Mouse (Mus musculus): ENCODE measurements around the gene Sec1. TPM values are rescaled to one million over a fixed set of nuclear protein-coding genes. Genes with fewer than 3 reads are reported as not detected.

Sec1 gene
- polyA plus RNA-seq, 1 experiment from 2014 or later: 3.4 TPM

DNA sequence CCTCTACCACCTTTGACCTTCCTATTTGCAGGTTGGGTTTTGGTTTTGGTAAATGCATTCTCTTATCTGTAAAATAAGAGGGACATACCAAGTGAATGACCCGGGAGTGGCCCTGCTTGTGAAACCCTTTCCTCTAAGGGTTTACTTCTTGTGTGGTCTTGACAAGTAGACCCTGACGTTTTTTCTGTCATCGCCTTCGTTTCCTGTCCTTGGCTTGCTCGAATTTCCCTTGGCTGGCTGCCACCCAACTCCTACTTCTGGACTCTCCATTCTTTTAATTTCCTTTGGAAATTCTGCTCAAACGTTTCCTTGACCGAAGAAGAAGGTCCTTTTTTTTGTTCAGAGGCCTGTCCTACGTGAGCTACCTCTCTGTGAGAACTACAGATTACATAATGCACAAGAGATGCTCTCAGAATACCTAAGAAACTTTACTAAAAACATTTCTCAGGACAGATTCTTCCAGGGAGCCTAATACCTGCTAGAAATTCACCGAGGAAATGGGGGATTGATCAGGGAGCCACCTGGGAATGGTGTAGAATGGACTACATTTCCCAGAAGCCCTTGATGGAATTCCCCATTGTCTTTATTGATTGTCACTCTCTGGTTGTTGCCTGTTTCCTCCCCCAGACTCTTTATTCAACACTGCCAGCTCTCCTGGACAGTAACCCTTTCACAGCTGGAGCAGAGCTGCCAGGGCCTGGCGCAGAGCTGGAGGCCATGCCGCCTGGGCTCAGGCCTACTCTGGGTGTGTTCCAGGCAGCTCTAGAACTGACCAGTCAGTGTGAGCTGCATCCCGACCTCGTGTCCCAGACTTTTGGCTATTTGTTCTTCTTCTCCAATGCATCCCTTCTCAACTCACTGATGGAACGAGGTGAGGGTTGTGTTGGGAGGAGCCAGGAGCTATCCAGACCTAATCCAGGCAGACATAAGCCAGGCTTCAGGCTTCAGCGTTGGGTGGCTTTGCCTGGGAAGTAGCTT is 58.2 kb downstream of the Sec1 start:
- Histone ChIP-seq H3K27ac (ENCODE audit: low read length) (peak overlapping the region; percentile 19), H3K4me3 (replicated peaks; ENCODE audit: low read length) (no peak overlapping the region), H3K4me1 (ENCODE audit: control insufficient read depth, insufficient read depth, low read length) (peaks cover 25% of the 10 kb centered on the region), H3K36me3 (ENCODE audit: control insufficient read depth, insufficient read depth, low read length) (0 out of 2 replicates have a peak, but pooled peaks cover 3% of the 10 kb centered on the region), H3K4me2 (ENCODE audit: low read depth, low read length) (no peak overlapping the region), H3K9ac (ENCODE audit: low read length) (no peak overlapping the region), H3K9me3 (replicated peaks; ENCODE audit: control insufficient read depth, low read length) (no peaks in the 10 kb centered on the region), H3K27me3 (ENCODE audit: control insufficient read depth, insufficient read depth, low read length) (no peaks in the 10 kb centered on the region)
- no peak for ATAC-seq (ENCODE audit: insufficient read depth, low FRiP score)
- WGBS: 70% methylated on average over 15 of the region's 15 CpGs

DNA sequence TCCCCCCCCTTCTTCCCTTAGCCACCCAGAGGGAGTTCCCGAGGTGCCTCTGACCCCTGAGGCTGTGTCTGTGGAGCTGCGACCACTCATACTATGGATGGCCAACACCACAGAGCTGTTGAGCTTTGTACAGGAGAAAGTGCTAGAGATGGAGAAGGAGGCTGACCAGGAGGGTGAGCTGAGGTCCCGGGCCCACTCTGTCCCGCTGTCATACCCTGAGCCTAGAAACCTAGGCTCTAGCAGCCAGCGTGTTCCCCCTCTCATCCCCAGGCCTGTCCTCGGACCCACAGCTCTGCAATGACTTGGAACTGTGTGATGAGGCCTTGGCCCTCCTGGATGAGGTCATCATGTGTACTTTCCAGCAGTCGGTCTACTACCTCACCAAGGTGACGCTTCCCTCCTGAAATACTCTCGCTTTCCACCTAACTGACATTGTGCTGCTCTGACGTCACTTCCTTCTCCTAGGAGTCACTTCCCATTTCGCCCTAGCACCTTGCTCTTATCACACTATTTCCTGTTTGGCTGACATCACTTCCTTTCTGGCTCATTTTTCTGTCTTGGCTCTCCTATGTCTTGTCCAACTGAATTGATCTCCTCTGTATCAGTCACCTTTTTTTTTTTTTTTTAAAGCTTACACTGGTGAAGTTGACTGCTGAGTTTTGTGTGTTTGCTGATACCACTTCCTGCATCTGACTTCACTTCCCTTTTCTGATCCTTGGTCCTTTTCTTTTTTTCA is 59.1 kb downstream of the Sec1 start:
- Histone ChIP-seq H3K27me3 (ENCODE audit: control insufficient read depth, insufficient read depth, low read length) (no peaks in the 10 kb centered on the region), H3K4me3 (replicated peaks; ENCODE audit: low read length) (no peak overlapping the region), H3K9me3 (replicated peaks; ENCODE audit: control insufficient read depth, low read length) (no peaks in the 10 kb centered on the region), H3K4me1 (ENCODE audit: control insufficient read depth, insufficient read depth, low read length) (peaks cover 19% of the 10 kb centered on the region), H3K27ac (ENCODE audit: low read length) (peak overlapping the region; percentile 19), H3K9ac (ENCODE audit: low read length) (no peak overlapping the region), H3K36me3 (ENCODE audit: control insufficient read depth, insufficient read depth, low read length) (0 out of 2 replicates have a peak, but pooled peaks cover 3% of the 10 kb centered on the region), H3K4me2 (ENCODE audit: low read depth, low read length) (no peak overlapping the region)
- no peak for ATAC-seq (ENCODE audit: insufficient read depth, low FRiP score)
- WGBS: 82% methylated on average over 11 of the region's 11 CpGs

DNA sequence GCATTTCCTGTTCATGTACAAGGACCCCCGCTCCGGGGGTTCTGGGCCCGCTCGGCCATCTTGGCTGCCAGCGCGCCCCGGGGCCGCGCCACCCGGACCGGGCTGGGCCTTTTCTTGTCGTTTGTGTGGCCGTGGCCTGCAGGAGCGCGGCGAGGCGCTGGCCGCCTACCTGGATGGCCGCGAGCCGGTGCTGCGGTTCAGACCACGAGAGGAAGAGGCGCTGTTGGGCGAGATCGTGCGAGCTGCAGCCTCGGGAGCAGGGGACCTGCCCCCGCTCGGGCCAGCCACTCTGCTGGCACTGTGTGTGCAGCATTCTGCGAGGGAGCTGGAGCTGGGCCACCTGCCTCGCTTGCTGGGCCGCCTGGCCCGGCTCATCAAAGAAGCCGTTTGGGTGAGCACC is 61.7 kb downstream of the Sec1 start:
- Histone ChIP-seq H3K9ac (ENCODE audit: low read length) (peak overlapping the region; percentile 67), H3K36me3 (ENCODE audit: control insufficient read depth, insufficient read depth, low read length) (0 out of 2 replicates have a peak, but pooled peaks cover 3% of the 10 kb centered on the region), H3K4me3 (replicated peaks; ENCODE audit: low read length) (peak overlapping the region; percentile 21), H3K9me3 (replicated peaks; ENCODE audit: control insufficient read depth, low read length) (no peaks in the 10 kb centered on the region), H3K4me1 (ENCODE audit: control insufficient read depth, insufficient read depth, low read length) (peaks cover 4% of the 10 kb centered on the region; the same call in 1 of the 2 replicates), H3K27ac (ENCODE audit: low read length) (no peak overlapping the region), H3K27me3 (ENCODE audit: control insufficient read depth, insufficient read depth, low read length) (no peaks in the 10 kb centered on the region), H3K4me2 (ENCODE audit: low read depth, low read length) (peak overlapping the region; percentile 48)
- ATAC-seq (ENCODE audit: insufficient read depth, low FRiP score): 0 out of 2 replicates have a peak, but pooled peaks have one; percentile 17
- 18% methylated on average over 35 of the region's 35 CpGs for WGBS

DNA sequence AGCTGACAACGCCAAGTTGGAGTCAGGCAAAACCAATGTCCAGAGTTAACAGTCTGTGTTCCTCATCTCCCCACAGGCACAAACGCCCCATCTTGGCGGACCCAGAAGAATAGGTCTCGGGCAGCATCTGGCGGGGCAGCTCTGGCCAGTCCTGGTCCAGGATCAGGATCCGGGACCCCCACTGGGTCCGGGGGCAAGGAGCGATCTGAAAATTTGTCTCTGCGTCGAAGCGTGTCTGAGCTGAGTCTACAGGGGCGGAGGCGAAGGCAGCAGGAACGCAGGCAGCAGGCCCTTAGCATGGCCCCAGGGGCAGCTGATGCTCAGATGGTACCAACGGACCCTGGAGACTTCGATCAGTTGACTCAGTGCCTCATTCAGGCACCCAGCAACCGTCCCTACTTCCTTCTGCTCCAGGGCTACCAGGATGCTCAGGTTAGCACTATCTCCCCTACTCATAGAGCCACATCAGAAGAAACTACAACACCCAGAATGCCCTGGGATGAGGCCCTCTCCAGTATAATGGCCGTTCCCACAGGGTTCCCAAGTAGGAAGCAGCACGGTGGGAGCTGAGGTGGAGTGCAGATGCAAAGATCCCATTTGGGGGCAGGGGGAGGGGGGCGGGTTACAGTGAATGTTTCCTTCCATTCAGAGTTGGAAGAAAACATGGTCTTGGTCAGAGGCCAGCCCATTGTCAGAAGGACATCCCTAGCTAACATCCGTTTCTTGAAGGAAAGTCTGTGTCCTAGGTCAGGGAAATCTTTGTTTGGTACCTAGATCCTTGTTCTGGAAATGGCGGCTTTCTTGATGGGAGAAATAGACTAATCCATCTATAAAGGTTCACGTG is 63.9 kb downstream of the Sec1 start:
- Histone ChIP-seq H3K9me3 (replicated peaks; ENCODE audit: control insufficient read depth, low read length) (no peaks in the 10 kb centered on the region), H3K9ac (ENCODE audit: low read length) (no peak overlapping the region), H3K4me3 (replicated peaks; ENCODE audit: low read length) (no peak overlapping the region), H3K4me2 (ENCODE audit: low read depth, low read length) (no peak overlapping the region), H3K27me3 (ENCODE audit: control insufficient read depth, insufficient read depth, low read length) (no peaks in the 10 kb centered on the region), H3K27ac (ENCODE audit: low read length) (no peak overlapping the region), H3K4me1 (ENCODE audit: control insufficient read depth, insufficient read depth, low read length) (0 out of 2 replicates have a peak, but pooled peaks cover 4% of the 10 kb centered on the region), H3K36me3 (ENCODE audit: control insufficient read depth, insufficient read depth, low read length) (no peaks in the 10 kb centered on the region)
- no peak for ATAC-seq (ENCODE audit: insufficient read depth, low FRiP score)
- 74% methylated on average over 23 of the region's 23 CpGs for WGBS

- H3K4me1 ChIP-seq (ENCODE audit: control insufficient read depth, insufficient read depth, low read length): 0 out of 2 replicates have a peak, but pooled peaks cover 4% of the 10 kb centered on the region
- no peaks in the 10 kb centered on the region for H3K9me3 ChIP-seq (replicated peaks; ENCODE audit: control insufficient read depth, low read length)
- peak overlapping the region; percentile 99 for H3K4me2 ChIP-seq (ENCODE audit: low read depth, low read length)
- ATAC-seq (ENCODE audit: insufficient read depth, low FRiP score): peak; percentile 86
- H3K36me3 ChIP-seq (ENCODE audit: control insufficient read depth, insufficient read depth, low read length): no peaks in the 10 kb centered on the region
- H3K27ac ChIP-seq (ENCODE audit: low read length): peak overlapping the region; percentile 51; the same call in 1 of the 2 replicates
- H3K27me3 ChIP-seq (ENCODE audit: control insufficient read depth, insufficient read depth, low read length): no peaks in the 10 kb centered on the region
- WGBS: under 1% methylated on average over 102 of the region's 105 CpGs
- H3K4me3 ChIP-seq (replicated peaks; ENCODE audit: low read length): peak overlapping the region; percentile 58
- H3K9ac ChIP-seq (ENCODE audit: low read length): peak overlapping the region; percentile 74
These were observed 65.6 kb downstream of the Sec1 start for GRCm38 (mm10) chr7:45628364-45629294.

Other genes starting within 250 kb of the Sec1 start
- 4,462 and 4,467 TPM in 2 replicates for gene Ftl1, start 234.5 kb downstream of the Sec1 start, polyA plus RNA-seq (2015; fragmentation: Nextera tagmentation; extraction: Ambion mirVana)
- gene Bax, start 227.5 kb downstream of the Sec1 start, polyA plus RNA-seq (2015; fragmentation: Nextera tagmentation; extraction: Ambion mirVana): 116 and 142 TPM in 2 replicates
- 1.4 and 1.5 TPM in 2 replicates for gene Tulp2, start 212.5 kb downstream of the Sec1 start, polyA plus RNA-seq (2015; fragmentation: Nextera tagmentation; extraction: Ambion mirVana)
- gene Gm45808, start 207.6 kb downstream of the Sec1 start, polyA plus RNA-seq (2015; fragmentation: Nextera tagmentation; extraction: Ambion mirVana): not detected in 2 replicates
- gene Dhdh, start 205.6 kb downstream of the Sec1 start, polyA plus RNA-seq (2015; fragmentation: Nextera tagmentation; extraction: Ambion mirVana): 2.0 and 2.2 TPM in 2 replicates
- gene Nucb1, start 184.0 kb downstream of the Sec1 start, polyA plus RNA-seq (2015; fragmentation: Nextera tagmentation; extraction: Ambion mirVana): 229 and 262 TPM in 2 replicates
- gene Ppp1r15a, start 168.1 kb downstream of the Sec1 start, polyA plus RNA-seq (2015; fragmentation: Nextera tagmentation; extraction: Ambion mirVana): 25.5 and 31.2 TPM in 2 replicates
- 2.7 and 3.9 TPM in 2 replicates for gene Plekha4, start 168.1 kb downstream of the Sec1 start, polyA plus RNA-seq (2015; fragmentation: Nextera tagmentation; extraction: Ambion mirVana)
- 2.9 and 4.8 TPM in 2 replicates for gene Hsd17b14, start 139.5 kb downstream of the Sec1 start, polyA plus RNA-seq (2015; fragmentation: Nextera tagmentation; extraction: Ambion mirVana)
- 95.7 and 109 TPM in 2 replicates for gene Bcat2, start 124.2 kb downstream of the Sec1 start, polyA plus RNA-seq (2015; fragmentation: Nextera tagmentation; extraction: Ambion mirVana)
- 0.28 and 0.32 TPM in 2 replicates for gene Fgf21, start 78.9 kb downstream of the Sec1 start, polyA plus RNA-seq (2015; fragmentation: Nextera tagmentation; extraction: Ambion mirVana)
- gene Fut1, start 77.1 kb downstream of the Sec1 start, polyA plus RNA-seq (2015; fragmentation: Nextera tagmentation; extraction: Ambion mirVana): 1.2 and 1.5 TPM in 2 replicates
- gene Izumo1, start 72.6 kb downstream of the Sec1 start, polyA plus RNA-seq (2015; fragmentation: Nextera tagmentation; extraction: Ambion mirVana): 0.15 TPM in 1 of 2 replicates, not detected in the other
- 3.3 and 4.4 TPM in 2 replicates for gene Rasip1, start 66.9 kb downstream of the Sec1 start, polyA plus RNA-seq (2015; fragmentation: Nextera tagmentation; extraction: Ambion mirVana)
- 10.9 and 14.2 TPM in 2 replicates for gene Mamstr, start 54.4 kb downstream of the Sec1 start, polyA plus RNA-seq (2015; fragmentation: Nextera tagmentation; extraction: Ambion mirVana)
- 13.8 and 18.8 TPM in 2 replicates for gene Fut2, start 28.0 kb downstream of the Sec1 start, polyA plus RNA-seq (2015; fragmentation: Nextera tagmentation; extraction: Ambion mirVana)
- 0.55 and 1.2 TPM in 2 replicates for gene Ntn5, start 10.4 kb downstream of the Sec1 start, polyA plus RNA-seq (2015; fragmentation: Nextera tagmentation; extraction: Ambion mirVana)
- gene Car11, start 5.4 kb upstream of the Sec1 start, polyA plus RNA-seq (2015; fragmentation: Nextera tagmentation; extraction: Ambion mirVana): 8.4 and 9.8 TPM in 2 replicates
- gene Dbp, start 10.7 kb upstream of the Sec1 start, polyA plus RNA-seq (2015; fragmentation: Nextera tagmentation; extraction: Ambion mirVana): 2.7 and 2.9 TPM in 2 replicates
- gene Rpl18, start 21.1 kb upstream of the Sec1 start, polyA plus RNA-seq (2015; fragmentation: Nextera tagmentation; extraction: Ambion mirVana): 915 and 1,024 TPM in 2 replicates
- 38.9 and 45.9 TPM in 2 replicates for gene Sphk2, start 23.6 kb upstream of the Sec1 start, polyA plus RNA-seq (2015; fragmentation: Nextera tagmentation; extraction: Ambion mirVana)
- 16.0 and 24.7 TPM in 2 replicates for gene Fam83e, start 26.8 kb upstream of the Sec1 start, polyA plus RNA-seq (2015; fragmentation: Nextera tagmentation; extraction: Ambion mirVana)
- 0.79 and 2.2 TPM in 2 replicates for gene Spaca4, start 31.4 kb upstream of the Sec1 start, polyA plus RNA-seq (2015; fragmentation: Nextera tagmentation; extraction: Ambion mirVana)
- gene Lmtk3, start 89.3 kb upstream of the Sec1 start, polyA plus RNA-seq (2015; fragmentation: Nextera tagmentation; extraction: Ambion mirVana): 0.53 and 0.99 TPM in 2 replicates
- 32.7 and 46.5 TPM in 2 replicates for gene Sult2b1, start 90.3 kb upstream of the Sec1 start, polyA plus RNA-seq (2015; fragmentation: Nextera tagmentation; extraction: Ambion mirVana)
- gene Cyth2, start 120.2 kb upstream of the Sec1 start, polyA plus RNA-seq (2015; fragmentation: Nextera tagmentation; extraction: Ambion mirVana): 75.6 and 82.6 TPM in 2 replicates
- gene Kcnj14, start 130.4 kb upstream of the Sec1 start, polyA plus RNA-seq (2015; fragmentation: Nextera tagmentation; extraction: Ambion mirVana): 0.91 and 0.98 TPM in 2 replicates
- gene Grwd1, start 136.5 kb upstream of the Sec1 start, polyA plus RNA-seq (2015; fragmentation: Nextera tagmentation; extraction: Ambion mirVana): 50.3 and 53.7 TPM in 2 replicates
- 76.7 and 87.0 TPM in 2 replicates for gene Kdelr1, start 178.4 kb upstream of the Sec1 start, polyA plus RNA-seq (2015; fragmentation: Nextera tagmentation; extraction: Ambion mirVana)
- 0.23 and 0.40 TPM in 2 replicates for gene Grin2d, start 184.0 kb upstream of the Sec1 start, polyA plus RNA-seq (2015; fragmentation: Nextera tagmentation; extraction: Ambion mirVana)
- 0.49 and 1.2 TPM in 2 replicates for gene Syngr4, start 202.3 kb upstream of the Sec1 start, polyA plus RNA-seq (2015; fragmentation: Nextera tagmentation; extraction: Ambion mirVana)
- gene Tmem143, start 202.5 kb upstream of the Sec1 start, polyA plus RNA-seq (2015; fragmentation: Nextera tagmentation; extraction: Ambion mirVana): 4.2 and 6.0 TPM in 2 replicates
- 197 and 224 TPM in 2 replicates for gene Emp3, start 227.0 kb upstream of the Sec1 start, polyA plus RNA-seq (2015; fragmentation: Nextera tagmentation; extraction: Ambion mirVana)
- 4.1 and 5.1 TPM in 2 replicates for gene Ccdc114, start 229.7 kb upstream of the Sec1 start, polyA plus RNA-seq (2015; fragmentation: Nextera tagmentation; extraction: Ambion mirVana)